Mouse (Mus musculus) hindbrain, embryonic 16.5 days (tissue): ENCODE results near the gene Slc22a16. TPM values are rescaled to one million over a fixed set of nuclear protein-coding genes. Genes with fewer than 3 reads are reported as not detected.

Source experiments
- ATAC-seq: fragments of 200-750 bp; cut with Nextera tagmentation; 2 replicates; pipeline ENCODE4 v1.8.0; 2017; ENCODE audit warnings: moderate TSS enrichment, moderate library complexity
- H3K27ac ChIP-seq: fragments of 300-500 bp; sonication (generic); 2 replicates; pipeline ENCODE4 v1.5.1; 2014; ENCODE audit warnings: low read depth, mild to moderate bottlenecking, control low read depth, low read length, moderate library complexity
- H3K27me3 ChIP-seq: fragments of 300-500 bp; sonication (generic); replicated peaks from 2 replicates; pipeline ENCODE4 v1.6.1; 2014; ENCODE audit warnings: low read length; ENCODE audit not compliant: control insufficient read depth, insufficient read depth
- H3K36me3 ChIP-seq: fragments of 300-500 bp; sonication (generic); 2 replicates; pipeline ENCODE4 v1.6.1; 2014; ENCODE audit warnings: mild to moderate bottlenecking, low read length, moderate library complexity, mixed read lengths; ENCODE audit not compliant: control insufficient read depth, insufficient read depth
- H3K4me1 ChIP-seq: fragments of 300-500 bp; sonication (generic); 2 replicates; pipeline ENCODE4 v1.6.1; 2014; ENCODE audit warnings: low read depth, low read length; ENCODE audit not compliant: control insufficient read depth, insufficient read depth
- H3K4me2 ChIP-seq: fragments of 300-500 bp; sonication (generic); 2 replicates; pipeline ENCODE4 v1.6.1; 2014; ENCODE audit warnings: mild to moderate bottlenecking, low read length, control low read depth, moderate library complexity
- H3K4me3 ChIP-seq: fragments of 300-500 bp; sonication (generic); 2 replicates; pipeline ENCODE4 v1.5.1; 2014; ENCODE audit warnings: mild to moderate bottlenecking, low read length, control low read depth, moderate library complexity
- H3K9ac ChIP-seq: fragments of 300-500 bp; sonication (generic); 2 replicates; pipeline ENCODE4 v1.6.1; 2014; ENCODE audit warnings: low read depth, mild to moderate bottlenecking, control low read depth, low read length, moderate library complexity
- H3K9me3 ChIP-seq: fragments of 300-500 bp; sonication (generic); 2 replicates; pipeline ENCODE4 v1.6.1; 2014; ENCODE audit warnings: mild to moderate bottlenecking, low read length, moderate library complexity; ENCODE audit not compliant: control insufficient read depth
- WGBS: fragments of 180-500 bp; shearing (Covaris S2); extraction: QIAGEN DNeasy Blood & Tissue Kit; methylation state at CpG from one replicate; pipeline ENCODE4 v1.1.7; 2014; 5-methylcytosine and 5-hydroxymethylcytosine counted together
- polyA plus RNA-seq: library from polyadenylated mRNA; unstranded; fragments of >200 nt; fragmentation: Nextera tagmentation; extraction: Ambion mirVana; gene quantifications from 2 replicates; pipeline ENCODE4 v1.2.1, GENCODE M21; 2015

The Slc22a16 gene
- polyA plus RNA-seq, 1 experiment from 2014 or later, result not detected

DNA sequence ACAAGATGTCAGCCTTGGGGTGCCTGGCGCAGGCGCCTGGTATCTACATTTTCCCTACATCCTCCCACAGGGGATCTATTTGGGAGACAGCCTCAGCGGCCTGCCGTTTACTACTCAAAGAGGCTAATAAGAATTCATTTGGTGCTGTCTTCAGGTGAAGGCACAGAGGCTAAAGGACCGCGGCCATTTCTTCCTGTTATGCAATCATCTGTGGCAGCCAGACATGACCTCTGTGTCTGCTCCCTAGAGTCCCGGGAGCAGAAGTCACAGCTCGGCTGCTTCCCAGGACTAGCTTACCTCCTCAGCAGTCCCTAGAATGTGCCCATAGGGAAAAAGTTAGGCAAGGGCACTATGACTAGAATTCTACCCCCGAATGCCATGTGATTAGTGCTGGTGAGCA lies 60.8 kb downstream of the Slc22a16 start:
- Histone ChIP-seq H3K9me3 (no peaks in the 10 kb centered on the region; the same call in 1 of the 2 replicates), H3K36me3 (no peaks in the 10 kb centered on the region), H3K9ac (no peak overlapping the region), H3K4me1 (no peaks in the 10 kb centered on the region; the same call in 1 of the 2 replicates), H3K4me2 (no peak overlapping the region; the same call in 1 of the 2 replicates), H3K27me3 (no peaks in the 10 kb centered on the region; the same call in 1 of the 2 replicates), H3K27ac (no peak overlapping the region), H3K4me3 (no peak overlapping the region)
- no peak for ATAC-seq
- WGBS, result 75% methylated on average over 9 of the region's 9 CpGs

- Histone ChIP-seq H3K4me3 (no peak overlapping the region), H3K36me3 (no peaks in the 10 kb centered on the region), H3K9me3 (no peaks in the 10 kb centered on the region; the same call in 1 of the 2 replicates), H3K27ac (no peak overlapping the region), H3K4me1 (no peaks in the 10 kb centered on the region; the same call in 1 of the 2 replicates), H3K27me3 (no peaks in the 10 kb centered on the region; the same call in 1 of the 2 replicates), H3K4me2 (no peak overlapping the region), H3K9ac (no peak overlapping the region)
- no peak; the same call in 1 of the 2 replicates for ATAC-seq
- WGBS, result 74% methylated on average over 3 of the region's 3 CpGs
Observed at GRCm38 (mm10) chr10:40632087-40632486, 62.0 kb downstream of the Slc22a16 start.

- ATAC-seq, result no peak
- no peak overlapping the region for H3K27ac ChIP-seq
- 54% methylated on average over 10 of the region's 10 CpGs for WGBS
Observed at GRCm38 (mm10) chr10:40637331-40637730, 67.2 kb downstream of the Slc22a16 start.

DNA sequence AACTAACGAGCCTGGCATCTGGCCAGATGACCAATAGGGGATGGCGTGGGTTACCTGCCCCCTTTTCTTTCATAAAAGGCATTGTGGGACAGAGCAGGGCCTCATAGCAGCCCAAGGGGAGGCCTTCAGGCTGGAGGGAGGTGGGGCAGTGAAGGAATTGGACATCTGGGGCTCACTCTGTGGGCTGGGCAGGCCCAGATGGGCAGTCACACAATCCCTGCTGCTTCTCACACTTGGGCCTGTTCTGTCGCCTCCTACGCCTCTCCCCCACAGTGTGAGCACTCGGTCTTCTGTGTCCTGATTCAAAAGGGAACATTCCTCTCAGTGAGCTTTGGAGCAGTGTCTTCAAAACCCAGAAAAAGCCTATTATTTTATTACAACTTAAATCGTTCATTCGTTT lies 68.1 kb downstream of the Slc22a16 start:
- Histone ChIP-seq H3K27me3 (no peaks in the 10 kb centered on the region), H3K9ac (no peak overlapping the region), H3K9me3 (no peaks in the 10 kb centered on the region), H3K4me1 (peaks cover 7% of the 10 kb centered on the region), H3K4me2 (no peak overlapping the region), H3K36me3 (no peaks in the 10 kb centered on the region), H3K27ac (no peak overlapping the region), H3K4me3 (no peak overlapping the region)
- WGBS, result 43% methylated on average over 7 of the region's 7 CpGs
- ATAC-seq, result no peak

More at GRCm38 (mm10) chr10:40637331-40637730, 67.2 kb downstream of the Slc22a16 start:
- Histone ChIP-seq H3K4me1 (peaks cover 7% of the 10 kb centered on the region), H3K4me3 (no peak overlapping the region), H3K9me3 (no peaks in the 10 kb centered on the region), H3K4me2 (no peak overlapping the region), H3K27me3 (no peaks in the 10 kb centered on the region), H3K36me3 (no peaks in the 10 kb centered on the region), H3K9ac (no peak overlapping the region)

- no peak overlapping the region for H3K4me3 ChIP-seq
- H3K36me3 ChIP-seq, result no peaks in the 10 kb centered on the region
- peak overlapping the region; percentile 37 for H3K9ac ChIP-seq
- H3K27me3 ChIP-seq, result no peaks in the 10 kb centered on the region
- 44% methylated on average over 26 of the region's 26 CpGs for WGBS
- no peak overlapping the region for H3K27ac ChIP-seq
- no peak overlapping the region for H3K4me2 ChIP-seq
- H3K9me3 ChIP-seq, result no peaks in the 10 kb centered on the region
- ATAC-seq, result peak; percentile 69
- peaks cover 7% of the 10 kb centered on the region for H3K4me1 ChIP-seq
Observed at GRCm38 (mm10) chr10:40638823-40639819, 69.0 kb downstream of the Slc22a16 start.

DNA sequence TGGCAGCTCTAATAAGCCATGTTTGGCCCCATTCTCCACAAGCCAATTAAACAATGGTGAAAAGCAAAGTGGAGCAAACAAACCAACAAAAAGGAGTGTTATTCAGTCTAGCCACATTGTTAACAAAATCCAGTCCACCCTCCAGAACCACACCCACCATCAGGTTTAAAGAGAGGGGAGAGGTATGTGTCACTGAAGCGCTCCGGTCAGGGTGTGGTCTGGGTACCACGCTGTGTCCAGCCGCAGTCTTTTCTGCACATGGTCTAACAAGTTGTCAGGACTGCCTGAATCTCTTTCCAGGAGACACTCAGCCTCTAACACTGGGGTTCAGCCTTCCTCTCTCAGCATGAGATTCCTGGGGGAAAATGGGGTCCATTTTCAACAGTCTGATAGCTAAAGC lies 70.3 kb downstream of the Slc22a16 start:
- no peak overlapping the region for H3K27ac ChIP-seq
- H3K4me1 ChIP-seq, result peaks cover 7% of the 10 kb centered on the region
- H3K27me3 ChIP-seq, result no peaks in the 10 kb centered on the region
- no peaks in the 10 kb centered on the region for H3K9me3 ChIP-seq
- no peak overlapping the region for H3K4me2 ChIP-seq
- H3K9ac ChIP-seq, result no peak overlapping the region
- ATAC-seq, result no peak
- no peaks in the 10 kb centered on the region for H3K36me3 ChIP-seq
- H3K4me3 ChIP-seq, result no peak overlapping the region
- 90% methylated on average over 4 of the region's 4 CpGs for WGBS

GRCm38 (mm10) chr10:40641901-40642300 lies 71.8 kb downstream of the Slc22a16 start:
- no peak for ATAC-seq
- Histone ChIP-seq H3K27ac (no peak overlapping the region), H3K4me3 (no peak overlapping the region), H3K4me2 (no peak overlapping the region), H3K36me3 (no peaks in the 10 kb centered on the region), H3K9me3 (peaks cover 4% of the 10 kb centered on the region; the same call in 1 of the 2 replicates), H3K4me1 (peaks cover 7% of the 10 kb centered on the region), H3K27me3 (no peaks in the 10 kb centered on the region), H3K9ac (no peak overlapping the region)
- 91% methylated on average over 7 of the region's 7 CpGs for WGBS

- Histone ChIP-seq H3K36me3 (no peaks in the 10 kb centered on the region), H3K4me2 (no peak overlapping the region), H3K4me1 (peaks cover 7% of the 10 kb centered on the region), H3K27ac (no peak overlapping the region), H3K9ac (no peak overlapping the region), H3K4me3 (no peak overlapping the region), H3K27me3 (no peaks in the 10 kb centered on the region), H3K9me3 (peaks cover 4% of the 10 kb centered on the region)
- ATAC-seq, result no peak
- 83% methylated on average over 5 of the region's 5 CpGs for WGBS
Observed at GRCm38 (mm10) chr10:40643126-40643525, 73.0 kb downstream of the Slc22a16 start.

DNA sequence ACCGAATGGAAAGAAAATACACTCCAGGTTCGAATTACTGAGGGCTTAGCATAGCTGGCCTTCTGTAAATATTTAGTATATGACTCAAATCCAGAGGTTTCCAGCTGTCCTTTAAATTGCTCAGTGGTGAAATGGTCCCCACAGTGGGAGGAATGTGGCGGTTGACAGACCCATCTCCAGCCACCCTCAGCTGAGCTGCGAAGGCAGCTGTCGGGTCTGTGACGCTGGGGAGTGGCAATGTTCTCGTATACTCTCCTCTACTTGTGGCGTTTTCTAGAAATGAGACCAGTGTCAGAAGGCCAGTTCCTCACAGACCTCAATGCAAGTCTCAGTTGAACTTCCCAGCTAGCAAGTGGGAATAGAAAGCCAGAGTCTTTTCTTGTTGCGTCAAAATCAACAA lies 74.3 kb downstream of the Slc22a16 start:
- Histone ChIP-seq H3K4me3 (no peak overlapping the region), H3K9ac (no peak overlapping the region), H3K27me3 (no peaks in the 10 kb centered on the region), H3K36me3 (no peaks in the 10 kb centered on the region), H3K9me3 (peaks cover 4% of the 10 kb centered on the region), H3K27ac (no peak overlapping the region), H3K4me1 (peaks cover under 1% of the 10 kb centered on the region; the same call in 1 of the 2 replicates), H3K4me2 (no peak overlapping the region)
- ATAC-seq, result no peak
- 71% methylated on average over 9 of the region's 9 CpGs for WGBS
